Mouse (Mus musculus) bone marrow, adult 2 months (tissue): ENCODE measurements around the gene Slc24a3.

ENCODE experiments used
- CTCF ChIP-seq: fragments of 200-500 bp; IDR thresholded peaks from 2 replicates; pipeline ENCODE4 v1.5.1; 2011; ENCODE audit warnings: low read length, control low read depth; ENCODE audit not compliant: control insufficient read depth, insufficient read depth
- POLR2A ChIP-seq: fragments of 200-500 bp; IDR thresholded peaks from 2 replicates; pipeline ENCODE4 v1.6.1; 2011; ENCODE audit warnings: low read depth, mild to moderate bottlenecking, control low read depth, low read length, borderline replicate concordance; ENCODE audit not compliant: control insufficient read depth

DNA sequence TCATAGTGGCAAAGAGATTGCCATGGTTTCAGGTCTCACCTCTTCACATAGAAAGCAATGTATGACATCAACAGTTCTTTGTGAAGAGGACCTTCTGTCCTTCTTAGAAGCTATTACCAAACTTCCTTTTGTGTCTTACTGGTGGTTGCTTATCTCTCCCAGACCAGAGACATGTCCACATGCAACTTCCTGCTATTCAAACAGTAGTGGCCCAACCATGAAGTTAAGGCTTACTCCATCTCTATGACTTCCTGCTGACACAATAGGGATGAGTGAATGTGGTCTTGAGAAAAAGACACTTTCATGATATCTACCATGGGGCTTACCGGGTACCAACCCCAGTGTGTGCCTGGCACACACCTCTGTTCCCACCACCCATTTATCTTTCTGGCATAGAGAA, 58.5 kb downstream of the Slc24a3 start:
- TF ChIP-seq POLR2A (no peak), CTCF (no peak)
